Mouse (Mus musculus) cortical plate, adult 2 months (tissue): ENCODE measurements at regions not wholly inside any gene's neighbourhood (a gene's known extent, or its start where the extent isn't known, plus 50 kb on each side); places are given as distances from the start of the nearest gene placed in this dataset.

ENCODE experiments used
- CTCF ChIP-seq: fragments of 200-500 bp; IDR thresholded peaks from 2 replicates; pipeline ENCODE4 v1.5.1; 2011; ENCODE audit warnings: mild to moderate bottlenecking, control low read depth, low read length; ENCODE audit not compliant: insufficient read depth; ENCODE audit errors: extremely low read depth
- POLR2A ChIP-seq: fragments of 200-500 bp; IDR thresholded peaks from 2 replicates; pipeline ENCODE4 v1.6.1; 2011; ENCODE audit warnings: mild to moderate bottlenecking, low read length, control low read depth; ENCODE audit not compliant: insufficient read depth; ENCODE audit errors: extremely low read depth

DNA sequence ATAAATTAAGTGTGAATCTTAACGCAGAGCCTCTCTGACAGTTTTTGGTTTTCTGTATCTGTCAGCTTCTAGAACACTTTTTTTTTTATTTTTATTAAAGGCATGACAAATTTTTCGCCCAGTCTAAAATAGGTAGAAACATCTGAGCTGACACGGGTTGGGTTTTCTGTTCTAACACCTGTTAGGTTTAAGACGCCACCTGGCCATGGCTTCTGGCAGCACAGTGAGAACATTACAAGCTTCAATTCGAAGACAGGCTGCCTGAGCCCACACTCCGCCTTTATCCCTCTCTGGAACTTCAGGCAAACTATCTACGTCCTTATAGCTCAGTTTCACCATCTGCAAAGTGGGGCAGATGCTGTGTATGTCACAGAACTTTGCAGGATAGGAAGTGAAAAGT, 398.9 kb upstream of the Fam92a start:
- TF ChIP-seq CTCF (no peak), POLR2A (no peak)
